Mouse (Mus musculus) cerebellum, adult 8-10 months (tissue): ENCODE data around the gene Ncf1.

Source experiments
- DNase-seq: peaks from one replicate; pipeline ENCODE4 v3.0.0; 2022

The Ncf1 gene

GRCm38 (mm10) chr5:134229391-134229790 is at the start of gene Ncf1:
Gene Ncf1 (minus strand): TSS chr5:134229625.
- DNase-seq, result no peak

- no peak for DNase-seq
Measured at GRCm38 (mm10) chr5:134277109-134277508, 47.7 kb upstream of the Ncf1 start.

GRCm38 (mm10) chr5:134275556-134275955 is 46.1 kb upstream of the Ncf1 start:
- DNase-seq, result no peak

GRCm38 (mm10) chr5:134275021-134275420 is 45.6 kb upstream of the Ncf1 start:
- DNase-seq, result no peak

- DNase-seq, result no peak
Measured at GRCm38 (mm10) chr5:134273761-134274160, 44.3 kb upstream of the Ncf1 start.

GRCm38 (mm10) chr5:134272761-134273160 is 43.3 kb upstream of the Ncf1 start:
- no peak for DNase-seq

GRCm38 (mm10) chr5:134271421-134271820 is 42.0 kb upstream of the Ncf1 start:
- no peak for DNase-seq

- DNase-seq, result no peak
Measured at GRCm38 (mm10) chr5:134270566-134270965, 41.1 kb upstream of the Ncf1 start.

- DNase-seq, result no peak
Measured at GRCm38 (mm10) chr5:134269751-134270150, 40.3 kb upstream of the Ncf1 start.

- DNase-seq, result no peak
Measured at GRCm38 (mm10) chr5:134268751-134269150, 39.3 kb upstream of the Ncf1 start.

GRCm38 (mm10) chr5:134266404-134266803 is 37.0 kb upstream of the Ncf1 start:
- no peak for DNase-seq

- DNase-seq, result no peak
Measured at GRCm38 (mm10) chr5:134265890-134266289, 36.5 kb upstream of the Ncf1 start.

GRCm38 (mm10) chr5:134260001-134260636 is 30.7 kb upstream of the Ncf1 start:
- no peak for DNase-seq

- DNase-seq, result no peak
Measured at GRCm38 (mm10) chr5:134258934-134259333, 29.5 kb upstream of the Ncf1 start.

GRCm38 (mm10) chr5:134258395-134258794 is 29.0 kb upstream of the Ncf1 start:
- DNase-seq, result no peak

GRCm38 (mm10) chr5:134257349-134258031 is 28.1 kb upstream of the Ncf1 start:
- no peak for DNase-seq

- DNase-seq, result no peak
Measured at GRCm38 (mm10) chr5:134255294-134255693, 25.9 kb upstream of the Ncf1 start.

GRCm38 (mm10) chr5:134253806-134254205 is 24.4 kb upstream of the Ncf1 start:
- DNase-seq, result no peak

GRCm38 (mm10) chr5:134251083-134251482 is 21.7 kb upstream of the Ncf1 start:
- no peak for DNase-seq

- no peak for DNase-seq
Measured at GRCm38 (mm10) chr5:134250601-134251000, 21.2 kb upstream of the Ncf1 start.

GRCm38 (mm10) chr5:134249245-134249649 is 19.8 kb upstream of the Ncf1 start:
- DNase-seq, result no peak

GRCm38 (mm10) chr5:134248608-134249244 is 19.3 kb upstream of the Ncf1 start:
- DNase-seq, result no peak

GRCm38 (mm10) chr5:134246146-134246545 is 16.7 kb upstream of the Ncf1 start:
- DNase-seq, result no peak

- DNase-seq, result no peak
Measured at GRCm38 (mm10) chr5:134244890-134245289, 15.5 kb upstream of the Ncf1 start.
